Comparison of ENCODE assay signal across 7 mouse cellular contexts in genomic region chrX:134539795-134540194, GRCm38 (mm10). TPM values are rescaled to one million over a fixed set of nuclear protein-coding genes. Genes with fewer than 3 reads are reported as not detected.
A peak's percentile ranks its signal among the peaks of the same experiment; 100 is the strongest.
DNase-seq lines count a peak whose midpoint lies in the region; ATAC-seq and TF ChIP-seq lines count a peak whose summit lies in the region.
"Not testable (repeated sequence)": the region's sequence is repeated elsewhere in the genome, so short reads cannot be mapped to it uniquely, and the experiment has no call there.

No protein-coding gene starts in this region.

- not testable (repeated sequence) for DNase-seq in heart, adult 2 months
- peak; percentile 31 for DNase-seq in liver, embryonic 11.5 days (ENCODE audit: low spot score)
- peak; percentile 14 to 47 for DNase-seq in spleen, postnatal 10 days (ENCODE audit: low spot score in 2 of 2)

- 0 out of 2 replicates have a peak overlapping the region, but pooled peaks have one; percentile 50 for H3K4me2 ChIP-seq in intestine, embryonic 15.5 days (replicated peaks)
- peak overlapping the region; percentile 58 for H3K4me2 ChIP-seq in liver, embryonic 11.5 days

- 31% methylated on average over 10 of the region's 10 CpGs for WGBS in bone marrow, adult 2 months
- WGBS in heart, adult 2 months: 84% methylated on average over 10 of the region's 10 CpGs
- WGBS in intestine, embryonic 15.5 days: 81% methylated on average over 10 of the region's 10 CpGs
- 47% methylated on average over 10 of the region's 10 CpGs for WGBS in liver, embryonic 11.5 days

- not testable (repeated sequence) for H3K4me1 ChIP-seq in E14TG2a.4 (replicated peaks; ENCODE audit: low read depth, low read length); bone marrow, adult 2 months (ENCODE audit: control insufficient read depth, insufficient read depth, low read length); heart, adult 2 months (ENCODE audit: control insufficient read depth, insufficient read depth, low read length); intestine, embryonic 15.5 days (replicated peaks); liver, embryonic 11.5 days (replicated peaks; ENCODE audit: control insufficient read depth, insufficient read depth, low read length); megakaryocyte, embryonic 14.5 days

- H3K27ac ChIP-seq in bone marrow, adult 2 months (ENCODE audit: control insufficient read depth, insufficient read depth, low read depth, low read length, poor library complexity); heart, adult 2 months; intestine, embryonic 15.5 days; liver, embryonic 11.5 days (ENCODE audit: low read depth, low read length): not testable (repeated sequence)

- not testable (repeated sequence) for H3K9ac ChIP-seq in heart, adult 2 months (ENCODE audit: low read depth, low read length); intestine, embryonic 15.5 days
- peak overlapping the region; percentile 78 for H3K9ac ChIP-seq in liver, embryonic 11.5 days (ENCODE audit: low read depth, low read length)

- H3K36me3 ChIP-seq in E14TG2a.4 (ENCODE audit: insufficient read depth, low read length): peaks cover 31% of the 10 kb centered on the region
- H3K36me3 ChIP-seq in heart, adult 2 months (ENCODE audit: control insufficient read depth, insufficient read depth, low read length); intestine, embryonic 15.5 days; liver, embryonic 11.5 days (ENCODE audit: control insufficient read depth, insufficient read depth, low read length): not testable (repeated sequence)
- H3K36me3 ChIP-seq in megakaryocyte, embryonic 14.5 days (replicated peaks; ENCODE audit: low read length): peaks cover 59% of the 10 kb centered on the region

- ATAC-seq in intestine, embryonic 15.5 days: not testable (repeated sequence)
- ATAC-seq in liver, embryonic 11.5 days (replicated peaks; ENCODE audit: low FRiP score): peak; percentile 54

- intact Hi-C loops in heart, adult 2 months (cut with DNase I): loop anchor here (5.0 kb wide), 2 partner anchors 48 to 232 kb away; partner anchors contain the start of genes Cenpi and Rpl36a

- H3K79me2 ChIP-seq in heart, adult 2 months (replicated peaks; ENCODE audit: control insufficient read depth, insufficient read depth, low read length): not testable (repeated sequence)

- TF ChIP-seq EP300 in heart, adult 2 months (IDR thresholded peaks at IDR 0.05; ENCODE audit: insufficient read depth, low read depth, low read length): not testable (repeated sequence)

- not testable (repeated sequence) for H3K27me3 ChIP-seq in E14TG2a.4 (ENCODE audit: insufficient read depth, low read length); heart, adult 2 months (ENCODE audit: control insufficient read depth, insufficient read depth, low read length); intestine, embryonic 15.5 days (replicated peaks); liver, embryonic 11.5 days (replicated peaks; ENCODE audit: control insufficient read depth, insufficient read depth, low read length); megakaryocyte, embryonic 14.5 days (replicated peaks)

- not testable (repeated sequence) for H3K9me3 ChIP-seq in E14TG2a.4 (ENCODE audit: low read length); intestine, embryonic 15.5 days; liver, embryonic 11.5 days (ENCODE audit: control insufficient read depth, low read length); megakaryocyte, embryonic 14.5 days

- peak overlapping the region; percentile 82 for H3K4me3 ChIP-seq in E14TG2a.4 (replicated peaks; ENCODE audit: low read length)
- H3K4me3 ChIP-seq in bone marrow, adult 2 months (replicated peaks; ENCODE audit: control insufficient read depth, low read depth, low read length): peak overlapping the region; percentile 48
- H3K4me3 ChIP-seq in heart, adult 2 months; intestine, embryonic 15.5 days (replicated peaks): not testable (repeated sequence)
- peak overlapping the region; percentile 63 for H3K4me3 ChIP-seq in liver, embryonic 11.5 days (ENCODE audit: low read depth, low read length)
- H3K4me3 ChIP-seq in megakaryocyte, embryonic 14.5 days (replicated peaks): peak overlapping the region; percentile 92

- TF ChIP-seq CTCF in E14TG2a.4 (conservative IDR thresholded peaks at IDR 0.05; ENCODE audit: low read length): 0 out of 2 replicates have a peak, but pooled peaks have one; percentile 22
- not testable (repeated sequence) for TF ChIP-seq CTCF in bone marrow, adult 2 months (IDR thresholded peaks at IDR 0.05; ENCODE audit: control insufficient read depth, insufficient read depth, low read length)
- peak; percentile 62 for TF ChIP-seq CTCF in heart, adult 2 months (IDR thresholded peaks at IDR 0.05)

- TF ChIP-seq POLR2A in bone marrow, adult 2 months (IDR thresholded peaks at IDR 0.05; ENCODE audit: borderline replicate concordance, control insufficient read depth, low read depth, low read length); heart, adult 2 months (IDR thresholded peaks at IDR 0.05; ENCODE audit: insufficient read depth, low read depth, low read length): not testable (repeated sequence)

RNA-seq across cellular contexts. Expression of gene Timm8a1, which starts 1.9 kb away (rescaled TPM):
- 11.6 and 28.4 TPM in 2 replicates for polyA plus RNA-seq in bone marrow, adult 2 months (2011; ENCODE audit: insufficient read depth, insufficient read length, low replicate concordance, missing spikeins)
- total RNA-seq in heart, adult 2 months (2021): 10 to 100 TPM; 25.0 to 25.1 TPM
- 2.5 and 9.8 TPM in 2 replicates for polyA plus RNA-seq in heart, adult 2 months (2012; rRNA removed)
- polyA plus RNA-seq in intestine, embryonic 15.5 days (2015; fragmentation: Nextera tagmentation; extraction: Ambion mirVana): 136 and 147 TPM in 2 replicates
- polyA plus RNA-seq in liver, embryonic 11.5 days (2014; fragmentation: Nextera tagmentation; extraction: Ambion mirVana): 194 and 200 TPM in 2 replicates
- 4.0 TPM in 1 of 2 replicates, not detected in the other for polyA plus RNA-seq in megakaryocyte, embryonic 14.5 days (2012; ENCODE audit: insufficient read depth, low replicate concordance)

RNA-seq across cellular contexts. Expression of gene Btk, which starts 43.6 kb away (rescaled TPM):
- polyA plus RNA-seq in bone marrow, adult 2 months (2011; ENCODE audit: insufficient read depth, insufficient read length, low replicate concordance, missing spikeins): 43.9 and 79.4 TPM in 2 replicates
- total RNA-seq in heart, adult 2 months (2021): under 1 TPM; 0.94 to 0.98 TPM
- polyA plus RNA-seq in heart, adult 2 months (2012; rRNA removed): 0.56 and 0.80 TPM in 2 replicates
- 1.5 and 1.6 TPM in 2 replicates for polyA plus RNA-seq in intestine, embryonic 15.5 days (2015; fragmentation: Nextera tagmentation; extraction: Ambion mirVana)
- 40.2 and 43.5 TPM in 2 replicates for polyA plus RNA-seq in liver, embryonic 11.5 days (2014; fragmentation: Nextera tagmentation; extraction: Ambion mirVana)
- 24.4 TPM in 1 of 2 replicates, not detected in the other for polyA plus RNA-seq in megakaryocyte, embryonic 14.5 days (2012; ENCODE audit: insufficient read depth, low replicate concordance)

RNA-seq across cellular contexts. Expression of gene Rpl36a, which starts 45.7 kb away (rescaled TPM):
- 431 and 606 TPM in 2 replicates for polyA plus RNA-seq in bone marrow, adult 2 months (2011; ENCODE audit: insufficient read depth, insufficient read length, low replicate concordance, missing spikeins)
- 100 to 1,000 TPM in 1 of 2 experiments, 10 to 100 TPM in 1; 95.2 to 110 TPM for total RNA-seq in heart, adult 2 months (2021)
- 96.5 and 124 TPM in 2 replicates for polyA plus RNA-seq in heart, adult 2 months (2012; rRNA removed)
- 445 and 494 TPM in 2 replicates for polyA plus RNA-seq in intestine, embryonic 15.5 days (2015; fragmentation: Nextera tagmentation; extraction: Ambion mirVana)
- polyA plus RNA-seq in liver, embryonic 11.5 days (2014; fragmentation: Nextera tagmentation; extraction: Ambion mirVana): 539 and 608 TPM in 2 replicates
- 18.7 and 134 TPM in 2 replicates for polyA plus RNA-seq in megakaryocyte, embryonic 14.5 days (2012; ENCODE audit: insufficient read depth, low replicate concordance)
